Mouse (Mus musculus): ENCODE measurements at regions not wholly inside any gene's neighbourhood (a gene's known extent, or its start where the extent isn't known, plus 50 kb on each side); places are given as distances from the start of the nearest gene placed in this dataset.

- WGBS, result 86% methylated on average over 26 of the region's 26 CpGs
- TF ChIP-seq CTCF (IDR thresholded peaks at IDR 0.05; ENCODE audit: low read depth), result no peak
- ATAC-seq, result no peak
These were observed 212.4 kb downstream of the Srek1 start for GRCm38 (mm10) chr13:103561795-103562705.

DNA sequence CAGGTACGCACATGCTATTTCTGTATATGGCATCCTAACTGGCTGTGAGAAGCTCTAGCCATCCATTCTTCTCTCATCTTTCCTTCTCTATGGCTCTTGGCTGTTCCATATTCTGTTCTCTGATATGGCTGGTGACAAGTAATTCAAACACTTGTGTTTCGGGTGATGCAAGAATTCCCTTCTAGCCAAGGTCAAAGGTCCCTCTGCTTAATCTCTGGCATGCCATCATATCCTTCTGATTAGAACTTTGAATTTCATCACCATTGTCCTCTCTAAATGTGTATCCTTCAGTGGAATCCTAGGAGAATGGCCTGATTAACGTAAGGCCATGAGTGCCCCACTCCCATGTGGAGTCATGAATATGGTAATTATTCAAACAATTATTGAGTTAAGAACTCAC lies 215.5 kb downstream of the Srek1 start:
- H3K27me3 ChIP-seq (replicated peaks; ENCODE audit: control insufficient read depth, insufficient read depth, low read length), result no peaks in the 10 kb centered on the region
- no peak for ATAC-seq
- no peaks in the 10 kb centered on the region for H3K36me3 ChIP-seq (ENCODE audit: control insufficient read depth, insufficient read depth)
- no peak overlapping the region for H3K4me2 ChIP-seq (replicated peaks; ENCODE audit: low read depth)
- no peaks in the 10 kb centered on the region for H3K4me1 ChIP-seq (replicated peaks; ENCODE audit: control insufficient read depth, insufficient read depth, low read length)
- H3K9me3 ChIP-seq (ENCODE audit: control insufficient read depth), result no peaks in the 10 kb centered on the region
- 68% methylated on average over 3 of the region's 3 CpGs for WGBS
- no peak overlapping the region for H3K27ac ChIP-seq (ENCODE audit: low read depth, low read length)
- no peak for TF ChIP-seq CTCF (IDR thresholded peaks at IDR 0.05; ENCODE audit: low read depth)
- no peak overlapping the region for H3K9ac ChIP-seq (ENCODE audit: low read depth, low read length)
- no peak overlapping the region for H3K4me3 ChIP-seq (ENCODE audit: low read depth, low read length)

More at GRCm38 (mm10) chr13:103561795-103562705, 212.4 kb downstream of the Srek1 start:
- H3K4me2 ChIP-seq (replicated peaks; ENCODE audit: low read depth), result no peak overlapping the region
- H3K9me3 ChIP-seq (ENCODE audit: control insufficient read depth), result no peaks in the 10 kb centered on the region
- no peak overlapping the region for H3K9ac ChIP-seq (ENCODE audit: low read depth, low read length)
- no peak overlapping the region for H3K4me3 ChIP-seq (ENCODE audit: low read depth, low read length)
- H3K27me3 ChIP-seq (replicated peaks; ENCODE audit: control insufficient read depth, insufficient read depth, low read length), result no peaks in the 10 kb centered on the region
- no peak overlapping the region for H3K27ac ChIP-seq (ENCODE audit: low read depth, low read length)
- no peaks in the 10 kb centered on the region for H3K4me1 ChIP-seq (replicated peaks; ENCODE audit: control insufficient read depth, insufficient read depth, low read length)
- H3K36me3 ChIP-seq (ENCODE audit: control insufficient read depth, insufficient read depth), result no peaks in the 10 kb centered on the region

DNA sequence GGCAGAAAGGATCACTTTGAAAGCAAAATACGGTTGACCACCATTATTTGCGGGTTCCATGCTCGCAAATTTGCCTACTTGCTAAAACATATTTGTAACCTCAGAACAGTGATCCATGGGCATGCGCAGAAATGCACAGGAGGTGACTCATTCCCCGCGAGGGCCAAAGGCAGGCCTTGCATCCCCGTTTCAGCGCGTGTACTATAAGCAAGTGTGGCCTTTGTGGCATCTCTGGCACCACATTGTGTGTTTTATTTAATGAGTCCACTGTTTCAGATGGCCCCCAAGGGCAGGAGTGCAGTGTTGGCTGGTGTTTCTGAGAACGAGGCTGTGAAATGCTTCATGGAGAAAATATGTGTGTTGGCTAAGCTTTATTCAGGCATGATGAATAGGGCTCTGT lies 205.3 kb upstream of the Mast4 start:
- 80% methylated on average over 10 of the region's 10 CpGs for WGBS
- H3K36me3 ChIP-seq (ENCODE audit: control insufficient read depth, insufficient read depth), result no peaks in the 10 kb centered on the region
- H3K9ac ChIP-seq (ENCODE audit: low read depth, low read length), result no peak overlapping the region
- no peaks in the 10 kb centered on the region for H3K9me3 ChIP-seq (ENCODE audit: control insufficient read depth)
- H3K4me2 ChIP-seq (replicated peaks; ENCODE audit: low read depth), result no peak overlapping the region
- H3K4me3 ChIP-seq (ENCODE audit: low read depth, low read length), result no peak overlapping the region
- H3K4me1 ChIP-seq (replicated peaks; ENCODE audit: control insufficient read depth, insufficient read depth, low read length), result no peaks in the 10 kb centered on the region
- no peak for TF ChIP-seq CTCF (IDR thresholded peaks at IDR 0.05; ENCODE audit: low read depth)
- ATAC-seq, result no peak
- H3K27ac ChIP-seq (ENCODE audit: low read depth, low read length), result no peak overlapping the region
- H3K27me3 ChIP-seq (replicated peaks; ENCODE audit: control insufficient read depth, insufficient read depth, low read length), result no peaks in the 10 kb centered on the region

GRCm38 (mm10) chr13:103513825-103514224 lies 179.5 kb upstream of the Mast4 start:
- H3K4me3 ChIP-seq (ENCODE audit: low read depth, low read length), result no peak overlapping the region
- H3K27ac ChIP-seq (ENCODE audit: low read depth, low read length), result no peak overlapping the region
- H3K9me3 ChIP-seq (ENCODE audit: control insufficient read depth), result no peaks in the 10 kb centered on the region
- 76% methylated on average over 1 of the region's 1 CpGs for WGBS
- no peak for ATAC-seq
- H3K4me1 ChIP-seq (replicated peaks; ENCODE audit: control insufficient read depth, insufficient read depth, low read length), result no peaks in the 10 kb centered on the region
- H3K27me3 ChIP-seq (replicated peaks; ENCODE audit: control insufficient read depth, insufficient read depth, low read length), result no peaks in the 10 kb centered on the region
- no peak for TF ChIP-seq CTCF (IDR thresholded peaks at IDR 0.05; ENCODE audit: low read depth)
- H3K4me2 ChIP-seq (replicated peaks; ENCODE audit: low read depth), result no peak overlapping the region
- no peak overlapping the region for H3K9ac ChIP-seq (ENCODE audit: low read depth, low read length)
- no peaks in the 10 kb centered on the region for H3K36me3 ChIP-seq (ENCODE audit: control insufficient read depth, insufficient read depth)

DNA sequence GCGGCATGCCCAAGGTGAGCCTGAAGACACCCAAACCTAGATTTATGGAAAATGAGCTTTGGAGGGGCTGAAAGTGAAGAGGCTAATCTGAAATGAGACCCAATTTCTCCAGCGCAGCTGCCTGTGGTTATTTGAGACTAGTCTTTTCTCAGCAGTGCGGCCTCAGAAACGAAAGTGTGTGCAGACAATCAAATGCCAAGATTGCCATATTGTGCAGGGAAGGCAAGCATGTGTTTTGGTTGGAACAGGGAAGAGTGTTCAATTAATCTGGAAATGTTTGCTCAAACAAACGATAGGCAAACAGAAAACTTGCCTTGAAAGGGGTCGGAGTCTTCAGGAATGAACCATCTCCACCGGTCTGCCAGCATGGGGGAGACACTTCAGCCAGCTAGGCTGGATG lies 178.2 kb upstream of the Mast4 start:
- Histone ChIP-seq H3K36me3 (ENCODE audit: control insufficient read depth, insufficient read depth) (no peaks in the 10 kb centered on the region), H3K4me1 (replicated peaks; ENCODE audit: control insufficient read depth, insufficient read depth, low read length) (no peaks in the 10 kb centered on the region), H3K9ac (ENCODE audit: low read depth, low read length) (no peak overlapping the region), H3K27ac (ENCODE audit: low read depth, low read length) (no peak overlapping the region), H3K9me3 (ENCODE audit: control insufficient read depth) (no peaks in the 10 kb centered on the region), H3K4me2 (replicated peaks; ENCODE audit: low read depth) (no peak overlapping the region), H3K27me3 (replicated peaks; ENCODE audit: control insufficient read depth, insufficient read depth, low read length) (no peaks in the 10 kb centered on the region), H3K4me3 (ENCODE audit: low read depth, low read length) (no peak overlapping the region)
- TF ChIP-seq CTCF (IDR thresholded peaks at IDR 0.05; ENCODE audit: low read depth), result no peak
- ATAC-seq, result no peak
- 67% methylated on average over 7 of the region's 7 CpGs for WGBS

DNA sequence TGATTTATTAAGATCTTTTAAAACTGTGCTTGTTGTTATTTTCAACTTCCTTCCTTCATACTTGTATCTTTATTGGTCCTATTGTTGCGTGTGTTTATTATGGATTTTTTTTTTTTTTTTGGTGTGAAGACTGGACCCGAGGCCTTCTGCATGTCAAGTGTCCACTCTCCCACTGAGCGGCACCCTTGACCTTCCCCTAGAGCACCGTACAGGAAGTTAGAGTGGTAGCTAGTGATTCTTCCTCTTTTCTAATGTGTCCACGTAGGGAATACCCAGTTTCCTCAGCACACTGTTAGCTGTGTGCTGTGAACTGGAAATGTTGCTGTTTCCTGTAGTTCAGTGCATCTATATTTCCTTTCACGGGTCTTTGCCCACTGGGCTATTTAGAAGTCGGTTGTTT lies 170.7 kb upstream of the Mast4 start:
- no peaks in the 10 kb centered on the region for H3K27me3 ChIP-seq (replicated peaks; ENCODE audit: control insufficient read depth, insufficient read depth, low read length)
- TF ChIP-seq CTCF (IDR thresholded peaks at IDR 0.05; ENCODE audit: low read depth), result no peak
- ATAC-seq, result no peak
- H3K36me3 ChIP-seq (ENCODE audit: control insufficient read depth, insufficient read depth), result no peaks in the 10 kb centered on the region
- H3K4me2 ChIP-seq (replicated peaks; ENCODE audit: low read depth), result no peak overlapping the region
- H3K27ac ChIP-seq (ENCODE audit: low read depth, low read length), result no peak overlapping the region
- no peaks in the 10 kb centered on the region for H3K4me1 ChIP-seq (replicated peaks; ENCODE audit: control insufficient read depth, insufficient read depth, low read length)
- no peak overlapping the region for H3K9ac ChIP-seq (ENCODE audit: low read depth, low read length)
- H3K4me3 ChIP-seq (ENCODE audit: low read depth, low read length), result no peak overlapping the region
- no peaks in the 10 kb centered on the region for H3K9me3 ChIP-seq (ENCODE audit: control insufficient read depth)
- 70% methylated on average over 7 of the region's 7 CpGs for WGBS

All from intestine, postnatal 0 days (tissue).